Mouse (Mus musculus) brain, embryonic 14.5 days (tissue): ENCODE measurements around the gene Cdh8.

Experiments
- CTCF ChIP-seq: fragments of 200-500 bp; IDR thresholded peaks from 2 replicates; pipeline ENCODE4 v1.5.1; 2012; ENCODE audit warnings: inconsistent platforms, mild to moderate bottlenecking, moderate library complexity, borderline replicate concordance; ENCODE audit not compliant: insufficient read depth, insufficient read length; ENCODE audit errors: extremely low read depth
- POLR2A ChIP-seq: fragments of 200-500 bp; IDR thresholded peaks from 2 replicates; pipeline ENCODE4 v1.6.1; 2012; ENCODE audit warnings: mild to moderate bottlenecking, inconsistent platforms, borderline replicate concordance; ENCODE audit not compliant: poor library complexity, insufficient read depth, insufficient read length, severe bottlenecking; ENCODE audit errors: extremely low read depth

DNA sequence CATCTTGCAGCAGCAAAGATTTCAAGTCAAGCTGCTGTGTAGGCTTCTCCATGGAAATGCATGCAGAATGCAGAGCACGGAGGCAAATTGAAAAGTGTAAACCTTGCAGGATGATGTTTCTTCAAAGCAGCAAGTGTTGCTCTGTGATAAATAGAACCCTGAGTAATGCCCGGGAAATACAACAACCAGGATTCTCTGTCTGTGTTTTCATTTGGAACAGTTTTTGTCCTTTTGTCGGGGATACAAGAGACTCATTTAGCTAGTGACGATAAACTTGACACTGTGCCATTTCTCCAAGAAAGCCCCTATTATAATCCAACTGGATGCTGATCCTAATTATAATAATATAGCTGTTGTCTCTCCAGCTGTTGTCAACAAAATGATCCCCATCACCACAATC, 181.9 kb downstream of the Cdh8 start:
- TF ChIP-seq CTCF (no peak), POLR2A (no peak)
